Mouse (Mus musculus): ENCODE measurements around the gene Grn. TPM values are rescaled to one million over a fixed set of nuclear protein-coding genes. Genes with fewer than 3 reads are reported as not detected.

The Grn gene
- polyA plus RNA-seq, 2 experiments = 28.9 to 34.1 TPM

- Histone ChIP-seq H3K27ac (no peak overlapping the region), H3K4me3 (ENCODE audit: insufficient read depth in 1 of 2, low read depth in 2 of 2, low read length in 2 of 2) (no peak overlapping the region), H3K9me3 (ENCODE audit: control insufficient read depth, low read length) (no peaks in the 10 kb centered on the region), H3K36me3 (replicated peaks; ENCODE audit: control insufficient read depth, insufficient read depth, low read depth) (no peaks in the 10 kb centered on the region), H3K4me2 (ENCODE audit: low read depth) (no peak overlapping the region), H3K9ac (replicated peaks) (no peak overlapping the region), H3K4me1 (replicated peaks; ENCODE audit: control insufficient read depth in 2 of 2, insufficient read depth in 2 of 2, low read length in 1 of 2) (peaks cover 14 to 34% of the 10 kb centered on the region in 2 experiments), H3K27me3 (ENCODE audit: control insufficient read depth, insufficient read depth, low read length) (no peaks in the 10 kb centered on the region)
- 93% methylated on average over 6 of the region's 6 CpGs for WGBS (ENCODE audit: insufficient replicate concordance)
- no peak for TF ChIP-seq EP300 (IDR thresholded peaks at IDR 0.05; ENCODE audit: low read depth)
- TF ChIP-seq CTCF (IDR thresholded peaks at IDR 0.05; ENCODE audit: low read depth) = no peak
- DNase-seq (ENCODE audit: low read depth in 3 of 3, low spot score in 3 of 3) (no peak), ATAC-seq (ENCODE audit: insufficient read depth) (no peak)
Observed at GRCm38 (mm10) chr11:102464901-102465300, 34.8 kb downstream of the Grn start.

GRCm38 (mm10) chr11:102465713-102466436 is 35.8 kb downstream of the Grn start:
- no peak for DNase-seq (ENCODE audit: low read depth in 3 of 3, low spot score in 3 of 3)
- TF ChIP-seq CTCF (IDR thresholded peaks at IDR 0.05; ENCODE audit: low read depth) (no peak), EP300 (IDR thresholded peaks at IDR 0.05; ENCODE audit: low read depth) (no peak)
- 73% methylated on average over 26 of the region's 26 CpGs for WGBS (ENCODE audit: insufficient replicate concordance)
- no peaks in the 10 kb centered on the region for H3K9me3 ChIP-seq (ENCODE audit: control insufficient read depth, low read length)
- no peak for ATAC-seq (ENCODE audit: insufficient read depth)
- no peak overlapping the region for H3K4me3 ChIP-seq (ENCODE audit: insufficient read depth in 1 of 2, low read depth in 2 of 2, low read length in 2 of 2)
- H3K27ac ChIP-seq = no peak overlapping the region
- no peak overlapping the region for H3K4me2 ChIP-seq (ENCODE audit: low read depth)
- peaks cover 22 to 39% of the 10 kb centered on the region in 2 experiments for H3K4me1 ChIP-seq (replicated peaks; ENCODE audit: control insufficient read depth in 2 of 2, insufficient read depth in 2 of 2, low read length in 1 of 2)
- no peaks in the 10 kb centered on the region for H3K36me3 ChIP-seq (replicated peaks; ENCODE audit: control insufficient read depth, insufficient read depth, low read depth)
- no peak overlapping the region for H3K9ac ChIP-seq (replicated peaks)
- H3K27me3 ChIP-seq (ENCODE audit: control insufficient read depth, insufficient read depth, low read length) = no peaks in the 10 kb centered on the region

- WGBS (ENCODE audit: insufficient replicate concordance) = under 1% methylated on average over 37 of the region's 37 CpGs
- DNase-seq (ENCODE audit: low read depth in 3 of 3, low spot score in 3 of 3) (peak; percentile 77 to 84 (median 82)), ATAC-seq (ENCODE audit: insufficient read depth) (peak; percentile 82)
- TF ChIP-seq EP300 (IDR thresholded peaks at IDR 0.05; ENCODE audit: low read depth) (no peak), CTCF (IDR thresholded peaks at IDR 0.05; ENCODE audit: low read depth) (no peak)
- H3K9ac ChIP-seq (replicated peaks) = peak overlapping the region; percentile 23
- H3K4me3 ChIP-seq (ENCODE audit: insufficient read depth in 1 of 2, low read depth in 2 of 2, low read length in 2 of 2) = peak overlapping the region; percentile 37 to 52
- H3K9me3 ChIP-seq (ENCODE audit: control insufficient read depth, low read length) = no peaks in the 10 kb centered on the region
- H3K4me2 ChIP-seq (ENCODE audit: low read depth) = peak overlapping the region; percentile 67
- no peak overlapping the region for H3K27ac ChIP-seq
- H3K4me1 ChIP-seq (replicated peaks; ENCODE audit: control insufficient read depth in 2 of 2, insufficient read depth in 2 of 2, low read length in 1 of 2) = peaks cover 22 to 39% of the 10 kb centered on the region in 2 experiments
- H3K36me3 ChIP-seq (replicated peaks; ENCODE audit: control insufficient read depth, insufficient read depth, low read depth) = no peaks in the 10 kb centered on the region
- no peaks in the 10 kb centered on the region for H3K27me3 ChIP-seq (ENCODE audit: control insufficient read depth, insufficient read depth, low read length)
Observed at GRCm38 (mm10) chr11:102467041-102467631, 37.0 kb downstream of the Grn start.

GRCm38 (mm10) chr11:102469648-102470357 is 39.7 kb downstream of the Grn start, which contains the start of gene Itga2b:
Gene Itga2b, minus strand, starts transcription at chr11:102470122.
- Histone ChIP-seq H3K36me3 (replicated peaks; ENCODE audit: control insufficient read depth, insufficient read depth, low read depth) (no peaks in the 10 kb centered on the region), H3K4me3 (ENCODE audit: insufficient read depth in 1 of 2, low read depth in 2 of 2, low read length in 2 of 2) (peak within 1 kb of the TSS; percentile 22 to 59), H3K9ac (replicated peaks) (peak within 1 kb of the TSS; percentile 49), H3K4me1 (replicated peaks; ENCODE audit: control insufficient read depth in 2 of 2, insufficient read depth in 2 of 2, low read length in 1 of 2) (peaks cover 22 to 39% of the 10 kb centered on the region in 2 experiments), H3K27ac (peak within 1 kb of the TSS; percentile 47), H3K4me2 (ENCODE audit: low read depth) (peak within 1 kb of the TSS; percentile 55), H3K27me3 (ENCODE audit: control insufficient read depth, insufficient read depth, low read length) (no peaks in the 10 kb centered on the region), H3K9me3 (ENCODE audit: control insufficient read depth, low read length) (no peaks in the 10 kb centered on the region)
- no peak for TF ChIP-seq CTCF (IDR thresholded peaks at IDR 0.05; ENCODE audit: low read depth)
- TF ChIP-seq EP300 (IDR thresholded peaks at IDR 0.05; ENCODE audit: low read depth) = peak; percentile 67; the same call in 1 of the 2 replicates
- 10% methylated on average over 11 of the region's 11 CpGs for WGBS (ENCODE audit: insufficient replicate concordance)
- ATAC-seq (ENCODE audit: insufficient read depth) (peak; percentile 73), DNase-seq (ENCODE audit: low read depth in 3 of 3, low spot score in 3 of 3) (peak; percentile 54 to 60 (median 60))
